Mouse (Mus musculus): ENCODE data around the gene Knop1.

Knop1 gene

DNA sequence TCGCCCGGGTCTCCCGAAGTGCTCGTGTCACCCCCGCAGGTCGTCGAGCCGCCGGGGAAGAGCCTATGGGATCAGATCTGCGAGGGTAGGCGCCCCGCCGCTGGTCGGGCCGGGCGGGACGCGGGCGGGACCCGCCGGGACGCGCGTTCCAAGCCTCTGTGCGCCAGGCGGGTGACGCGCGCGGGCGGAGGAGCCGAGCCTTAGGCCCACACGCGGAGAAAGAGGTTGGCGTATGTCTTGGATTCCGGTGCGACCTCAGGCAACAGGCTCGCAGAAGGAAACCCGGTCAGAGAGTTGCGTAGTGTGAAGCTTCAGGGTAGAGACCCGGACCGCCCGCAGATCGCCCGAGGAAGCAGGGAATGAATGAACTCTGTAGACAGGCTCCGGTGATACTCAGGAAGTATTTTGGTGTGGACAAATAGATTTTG lies at the start of gene Knop1:
Gene Knop1, minus strand, starts transcription at position 378 of the 428 bp plus-strand sequence.
- DNase-seq (ENCODE audit: low read depth in 1 of 2, low spot score in 2 of 2), result no peak

DNA sequence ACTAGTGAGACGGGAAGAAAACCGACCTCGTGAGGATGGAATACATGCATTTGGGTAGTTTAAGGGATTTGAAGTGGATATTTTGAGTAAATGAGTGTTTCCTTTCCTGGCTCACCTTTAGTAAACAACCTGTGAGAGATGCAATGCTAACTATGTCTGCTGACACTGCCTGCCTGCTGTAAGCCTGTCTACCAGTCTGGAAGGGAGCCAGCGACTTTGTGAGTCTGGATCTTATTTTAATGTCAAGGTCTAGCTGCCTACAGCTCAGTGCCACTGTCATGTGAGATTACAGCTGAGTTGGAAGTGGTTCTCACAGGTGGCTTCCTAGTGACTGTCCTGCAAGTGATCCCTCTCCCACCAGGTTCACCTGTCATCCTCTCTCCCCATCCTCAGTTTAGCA lies 48.5 kb upstream of the Knop1 start:
- DNase-seq (ENCODE audit: low read depth in 1 of 2, low spot score in 2 of 2), result no peak

DNA sequence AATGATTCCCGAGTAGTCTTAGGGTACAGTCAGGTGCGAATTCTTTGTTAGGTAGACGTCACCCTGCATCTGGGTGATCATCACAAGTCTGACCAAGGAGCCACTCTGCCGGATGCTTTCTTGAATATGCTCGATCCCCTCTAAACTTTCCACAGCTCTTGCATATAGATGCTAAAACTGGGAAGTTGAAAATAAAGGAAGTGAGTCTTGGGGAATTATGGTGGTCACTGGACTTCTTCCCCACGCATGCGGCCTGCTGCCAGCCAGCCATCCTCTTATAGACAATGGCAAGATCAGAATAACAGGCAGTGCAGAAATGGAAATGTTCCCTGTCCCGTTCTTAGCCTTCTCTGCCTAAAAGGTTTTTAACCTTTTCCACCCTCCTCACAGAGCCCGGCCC lies 47.8 kb upstream of the Knop1 start:
- DNase-seq (ENCODE audit: low read depth in 1 of 2, low spot score in 2 of 2), result no peak

DNA sequence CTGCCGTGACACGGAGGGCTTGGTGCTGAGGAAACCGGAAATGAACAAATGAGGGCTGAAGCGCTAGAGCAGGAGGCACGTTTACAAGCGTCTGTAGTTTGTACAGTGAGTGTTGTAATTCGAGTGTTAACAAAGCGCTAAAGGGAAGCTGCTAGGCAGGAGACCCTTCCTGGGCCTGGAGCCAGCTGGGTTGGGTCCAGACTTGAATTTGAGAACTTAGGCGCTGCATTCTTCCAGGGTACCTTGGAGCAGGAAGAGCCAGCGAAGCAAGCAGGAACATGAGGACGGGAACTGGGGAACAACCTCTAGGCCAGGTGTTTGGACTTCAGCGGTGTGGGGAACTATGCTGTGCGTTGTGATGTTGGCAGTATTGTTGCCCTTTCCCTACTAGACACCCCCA lies 46.9 kb upstream of the Knop1 start:
- DNase-seq (ENCODE audit: low read depth in 1 of 2, low spot score in 2 of 2), result no peak

DNA sequence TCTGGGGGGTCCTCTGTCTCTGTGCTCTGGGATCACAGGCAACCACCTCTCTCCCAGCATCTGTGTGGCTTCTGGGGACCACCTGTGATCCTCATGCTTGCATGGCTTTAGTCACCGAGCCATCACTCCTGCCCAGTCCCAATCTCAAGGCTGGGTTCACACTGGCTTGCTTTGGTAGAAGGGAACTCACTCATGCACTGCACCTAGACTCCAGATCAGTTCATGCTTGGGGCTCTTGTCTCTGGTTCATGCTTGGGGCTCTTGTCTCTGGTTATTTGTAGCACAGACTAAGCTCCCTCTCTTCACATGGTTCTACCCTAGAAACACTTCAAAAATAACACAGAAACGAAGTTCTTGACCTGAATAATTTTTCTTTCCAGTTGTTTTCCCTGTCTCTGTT lies 44.0 kb upstream of the Knop1 start:
- DNase-seq (ENCODE audit: low read depth in 1 of 2, low spot score in 2 of 2), result no peak

DNA sequence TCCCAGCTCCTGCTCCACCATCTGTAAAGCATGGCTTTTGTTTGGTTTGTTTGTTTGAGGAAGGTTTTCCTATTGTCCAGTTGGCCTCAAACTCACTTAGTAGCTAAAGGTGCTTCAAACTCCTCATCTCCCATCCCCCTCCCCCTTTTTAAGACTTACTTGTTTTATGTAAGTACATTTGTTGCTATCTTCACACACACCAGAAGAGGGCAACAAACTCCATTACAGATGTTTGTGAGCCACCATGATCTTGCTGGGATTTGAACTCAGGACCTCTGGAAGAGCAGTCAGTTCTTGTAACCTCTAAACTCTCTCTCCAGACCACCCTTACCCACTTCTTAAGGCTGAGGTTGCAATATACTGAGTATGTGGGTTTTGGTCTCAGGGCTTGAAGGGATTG lies 42.0 kb upstream of the Knop1 start:
- no peak for DNase-seq (ENCODE audit: low read depth in 1 of 2, low spot score in 2 of 2)

DNA sequence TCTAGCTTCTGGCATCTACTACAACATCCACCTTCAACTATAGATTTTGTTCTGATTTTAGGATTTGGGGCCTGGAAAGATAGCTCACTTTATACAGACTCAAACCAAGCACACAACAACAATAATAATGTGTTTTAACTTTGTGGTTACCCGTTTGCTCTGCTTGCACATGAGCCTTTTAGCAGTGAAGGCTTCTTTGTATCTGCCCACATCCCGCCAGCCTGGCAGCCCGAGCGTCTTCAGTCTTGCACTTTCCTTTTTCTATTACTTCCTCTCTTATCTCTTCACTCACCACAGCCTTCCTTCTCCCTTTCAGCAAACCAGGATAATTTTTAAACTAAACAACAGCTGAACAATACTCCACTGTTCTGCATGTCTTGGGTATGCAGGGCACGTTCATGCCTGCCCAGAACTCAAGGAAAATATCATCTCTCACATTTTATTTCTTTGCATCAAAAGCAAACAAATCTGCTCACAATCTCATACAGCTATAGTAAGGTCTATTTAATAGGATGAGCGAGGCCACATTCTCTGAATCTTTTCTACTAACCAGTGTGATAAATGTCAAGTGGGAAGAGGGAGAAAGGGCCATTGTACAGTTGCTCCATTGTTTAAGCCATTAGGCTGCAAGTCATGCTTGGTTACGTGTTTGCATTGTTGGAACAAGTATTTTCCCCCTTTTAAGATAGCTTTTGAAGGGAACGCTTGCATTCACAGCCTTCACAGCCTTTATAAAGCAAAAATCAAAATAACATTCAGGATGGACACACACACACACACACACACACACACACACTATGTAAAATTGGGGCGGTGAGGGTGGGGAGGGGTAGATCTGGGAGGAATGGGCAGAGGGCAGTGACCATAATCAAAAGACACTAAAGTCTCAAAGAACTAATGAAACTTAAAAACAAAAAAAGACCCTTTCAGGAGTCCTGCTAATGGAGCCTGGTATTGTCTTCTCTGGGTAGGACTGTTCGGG lies 39.7 kb upstream of the Knop1 start:
- DNase-seq (ENCODE audit: low read depth in 1 of 2, low spot score in 2 of 2), result no peak

DNA sequence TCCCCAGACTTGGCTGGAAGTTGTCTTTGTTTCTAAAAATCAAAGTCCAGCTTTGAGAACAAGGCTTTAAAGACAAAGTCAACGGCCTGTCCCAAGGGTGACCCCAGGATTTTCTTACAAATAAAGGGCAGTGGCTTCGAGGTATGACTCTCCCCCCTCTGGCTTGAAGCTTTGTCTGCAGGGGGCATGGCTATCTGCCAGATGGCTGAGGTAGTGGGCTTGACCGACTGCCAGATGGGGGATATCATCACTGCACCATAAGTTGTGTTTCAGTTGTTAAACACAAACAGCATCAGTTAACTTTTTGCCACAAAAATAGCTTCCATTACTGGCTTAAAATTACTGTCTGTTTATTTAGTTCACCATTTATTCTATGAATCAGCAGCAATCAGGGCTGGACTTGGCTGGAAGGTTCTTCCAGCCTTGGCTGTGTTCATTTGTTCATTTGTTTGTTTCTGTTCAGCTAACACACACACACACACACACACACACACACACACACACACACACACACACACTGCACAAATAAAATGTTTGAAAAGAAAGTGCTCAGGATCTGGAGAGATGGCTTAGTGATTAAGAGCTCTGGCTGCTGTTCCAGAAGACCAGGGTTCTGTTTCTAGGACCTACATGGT lies 33.1 kb upstream of the Knop1 start:
- DNase-seq (ENCODE audit: low read depth in 1 of 2, low spot score in 2 of 2), result no peak

DNA sequence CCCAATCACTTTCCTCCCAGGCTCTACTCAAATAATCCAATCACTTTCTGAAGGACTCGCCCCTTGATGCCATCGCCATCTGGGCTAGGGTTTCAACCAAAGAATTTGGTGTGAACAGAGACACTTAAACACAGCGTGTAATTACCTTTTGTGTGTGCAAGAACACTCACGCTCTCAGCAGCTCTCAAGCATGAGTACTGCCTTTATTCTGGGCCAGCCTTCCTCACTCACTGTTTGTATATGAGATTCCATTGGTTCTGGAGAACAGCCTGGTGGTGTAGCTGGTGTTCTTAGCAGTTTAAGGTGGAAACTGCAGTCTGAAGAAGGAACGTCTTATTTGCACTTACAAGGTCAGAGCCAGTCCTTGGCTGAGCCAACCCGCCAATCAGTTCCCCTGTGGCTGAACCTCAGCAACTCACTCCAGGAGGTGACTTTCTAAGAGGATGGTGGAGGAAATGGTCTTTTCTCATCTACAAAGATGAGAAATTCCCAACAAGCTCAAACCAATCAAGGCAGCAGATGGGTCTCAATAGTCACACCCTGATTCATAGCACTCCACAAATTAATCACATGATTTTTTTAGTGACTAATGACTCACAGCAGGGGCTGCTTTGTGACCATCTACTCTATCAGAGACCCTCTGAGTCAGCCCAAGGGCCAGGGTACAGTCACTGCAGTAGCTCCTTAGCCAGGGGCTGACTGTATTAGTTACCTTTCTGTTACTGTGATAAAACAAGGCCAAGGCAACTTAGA lies 31.4 kb upstream of the Knop1 start:
- DNase-seq (ENCODE audit: low read depth in 1 of 2, low spot score in 2 of 2), result no peak

DNA sequence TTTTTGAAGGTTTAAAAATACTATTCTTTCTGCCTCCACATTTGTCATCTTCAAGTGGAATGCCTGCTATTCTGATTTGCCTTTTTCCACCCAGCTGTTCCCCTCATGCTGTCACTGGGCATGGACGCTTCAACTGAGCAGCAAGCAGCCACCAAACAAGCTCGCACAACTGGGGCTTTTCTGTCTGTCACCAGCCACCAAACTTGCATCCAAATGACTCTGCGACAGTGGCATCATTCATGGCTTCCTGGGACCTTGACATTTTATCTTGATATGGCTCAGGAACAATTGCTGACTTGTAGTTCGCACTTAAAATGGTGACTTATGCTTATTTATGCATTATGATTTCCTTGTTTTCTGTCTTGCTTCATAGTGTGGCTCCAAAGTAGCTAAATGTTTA lies 28.9 kb upstream of the Knop1 start:
- no peak for DNase-seq (ENCODE audit: low read depth in 1 of 2, low spot score in 2 of 2)

DNA sequence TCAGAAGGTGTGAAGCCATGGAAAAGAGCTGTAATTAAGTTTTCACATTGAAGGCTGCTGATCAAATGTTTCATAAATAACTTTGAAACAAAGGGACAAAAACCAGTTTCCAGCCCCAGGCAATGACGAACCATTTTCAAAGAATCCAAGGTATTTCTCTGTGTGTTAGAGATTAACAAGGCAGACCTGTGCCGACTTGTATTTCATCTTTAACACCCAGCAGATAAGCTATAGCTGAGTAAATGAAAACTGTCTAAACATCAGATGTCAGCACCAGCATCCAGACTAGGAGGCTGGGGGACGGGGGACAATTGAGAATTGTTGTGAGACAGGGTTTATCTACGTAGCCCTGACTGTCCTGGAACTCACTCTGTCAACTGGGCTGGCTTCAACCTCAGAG lies 27.9 kb upstream of the Knop1 start:
- no peak for DNase-seq (ENCODE audit: low read depth in 1 of 2, low spot score in 2 of 2)

DNA sequence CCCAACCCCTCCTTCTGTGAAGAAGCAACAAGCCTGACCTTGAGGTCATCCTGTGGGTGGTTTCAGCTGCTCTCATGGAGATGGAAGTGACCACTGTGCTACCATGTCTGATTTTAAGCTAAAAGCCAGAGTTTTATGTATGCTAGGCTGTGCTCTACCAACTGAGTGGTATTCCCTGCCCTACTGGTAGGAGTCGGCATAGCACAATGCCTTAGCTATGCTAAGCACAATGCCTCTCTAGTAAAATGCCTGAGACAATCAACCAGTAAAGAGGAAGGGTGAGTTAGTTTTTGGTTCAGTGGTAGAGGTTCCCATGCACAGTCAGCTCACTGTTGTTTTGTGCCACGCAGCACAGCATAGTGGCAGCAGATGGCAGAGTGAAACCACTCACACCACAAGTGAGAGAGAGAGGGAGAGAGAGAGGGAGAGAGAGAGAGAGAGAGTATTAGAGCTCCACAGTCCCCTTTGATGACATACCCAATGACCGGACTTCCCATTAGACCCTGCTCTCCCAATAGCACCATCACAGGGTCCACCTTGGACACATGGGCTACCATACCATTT lies 23.5 kb upstream of the Knop1 start:
- no peak for DNase-seq (ENCODE audit: low read depth in 1 of 2, low spot score in 2 of 2)

DNA sequence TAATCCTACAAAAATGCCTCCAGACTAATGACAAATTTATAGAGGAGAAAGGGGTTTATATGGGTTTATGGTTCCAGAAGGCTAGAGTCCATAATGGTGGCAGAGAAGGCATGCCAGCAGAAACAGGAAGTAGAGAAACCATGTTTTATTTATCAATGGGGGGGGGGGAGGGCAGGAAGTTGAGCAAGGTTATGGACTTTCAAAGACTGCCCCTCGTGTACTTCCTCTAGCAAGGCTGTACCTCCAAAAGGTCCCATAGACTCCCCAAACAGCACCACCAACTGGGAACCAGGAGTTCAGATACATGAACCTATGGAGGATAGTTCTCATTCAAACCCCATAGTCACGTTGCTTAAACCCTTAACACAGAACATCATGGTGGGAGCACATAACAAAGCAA lies 9.3 kb upstream of the Knop1 start:
- DNase-seq (ENCODE audit: low read depth in 1 of 2, low spot score in 2 of 2), result no peak

DNA sequence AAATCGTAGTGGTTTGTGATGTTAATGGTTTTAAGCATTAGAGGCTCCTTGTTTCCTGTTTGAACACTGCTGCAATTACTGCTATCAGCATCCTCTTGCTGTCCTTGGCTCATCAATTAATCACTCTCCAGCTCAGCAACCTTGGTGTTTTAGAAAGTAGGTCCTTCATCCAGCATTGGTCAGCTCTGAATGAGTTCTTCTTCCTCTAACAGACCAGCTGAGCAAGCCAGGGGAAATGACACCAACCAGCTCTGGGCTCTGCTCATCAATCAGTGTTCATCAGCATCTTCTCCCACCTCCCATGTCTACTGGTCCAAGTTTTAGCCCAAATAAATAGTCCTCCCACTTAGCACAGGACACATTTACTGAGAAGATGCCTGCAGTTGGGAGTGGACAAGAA lies 2.6 kb upstream of the Knop1 start:
- no peak for DNase-seq (ENCODE audit: low read depth in 1 of 2, low spot score in 2 of 2)

DNA sequence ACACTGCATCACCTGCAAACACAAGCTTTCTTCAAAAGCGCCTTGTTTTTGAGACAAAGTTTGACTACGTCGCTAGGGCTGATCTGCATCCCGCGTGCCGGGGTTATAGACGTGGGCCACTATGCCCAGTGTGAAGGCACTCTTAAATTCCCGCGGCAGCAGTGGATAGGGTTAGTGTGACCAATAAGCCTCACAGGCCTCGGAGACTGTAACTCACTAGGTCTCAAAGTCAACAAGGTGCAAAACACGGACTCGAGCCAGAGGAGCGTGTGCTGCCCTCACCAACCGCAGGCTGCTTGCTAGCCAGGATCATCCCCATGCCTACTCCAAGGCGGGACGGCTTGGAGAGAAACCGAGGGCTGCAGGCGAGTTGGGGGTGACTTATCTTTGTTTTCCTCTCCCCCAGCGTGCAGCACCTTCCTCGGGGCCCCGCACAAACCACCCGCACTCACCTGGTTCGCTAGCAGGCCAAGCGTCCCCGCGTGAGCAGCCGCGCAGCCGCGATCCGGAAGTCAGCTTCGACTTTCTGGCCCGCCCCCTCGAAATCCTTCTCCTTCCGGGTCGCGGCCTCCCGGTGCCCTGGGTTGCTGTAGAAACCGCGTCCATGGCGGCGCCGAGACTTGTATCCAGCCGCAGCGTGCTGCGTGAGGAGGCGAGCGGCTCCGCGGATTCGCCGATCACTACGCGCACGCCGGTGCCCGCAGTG lies 730 bp downstream of the Knop1 start, which contains the start of gene Iqck:
Gene Iqck, plus strand, starts transcription at position 582 of the 706 bp plus-strand sequence.
- DNase-seq (ENCODE audit: low read depth in 1 of 2, low spot score in 2 of 2), result peak; percentile 58 to 78

DNA sequence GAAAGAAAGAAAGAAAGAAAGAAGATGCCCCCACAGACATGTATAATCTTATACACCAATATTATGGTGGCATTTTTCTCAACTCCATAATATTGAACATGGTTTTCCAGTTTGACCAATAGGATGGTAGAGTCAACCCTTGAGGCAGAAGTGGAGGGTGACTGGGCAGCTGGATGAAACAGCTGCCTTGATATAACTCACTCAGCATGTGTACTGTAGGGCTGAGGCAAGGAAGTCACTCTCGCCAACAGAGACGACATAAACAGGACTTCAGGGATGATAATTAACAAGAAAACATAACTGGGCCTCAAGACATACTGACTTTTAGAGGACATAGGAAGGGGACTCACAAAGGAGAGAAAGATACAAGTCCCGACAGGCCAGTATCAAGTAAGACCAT lies 1.4 kb downstream of the Knop1 start:
- DNase-seq (ENCODE audit: low read depth in 1 of 2, low spot score in 2 of 2), result no peak

DNA sequence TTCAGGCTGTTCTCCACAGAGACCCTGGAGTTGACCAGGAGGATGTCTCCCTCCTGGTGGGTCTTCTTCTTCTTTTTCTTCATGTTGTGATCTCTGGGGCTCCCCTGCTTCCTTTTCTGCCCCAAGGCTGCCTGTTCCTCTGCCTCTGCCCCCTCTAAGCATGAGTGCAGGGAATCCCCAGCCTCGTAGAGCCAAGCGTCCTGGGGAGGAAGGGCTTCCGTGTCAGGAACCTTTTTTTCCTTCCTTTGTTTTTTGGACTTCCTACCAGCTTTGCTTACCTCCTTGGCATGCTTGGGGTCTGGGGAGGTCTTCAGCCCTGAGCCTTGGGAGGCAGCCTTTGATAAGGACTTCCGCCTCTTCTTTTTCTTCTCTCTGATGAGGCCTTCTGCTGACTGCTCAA lies 3.4 kb downstream of the Knop1 start:
- no peak for DNase-seq (ENCODE audit: low read depth in 1 of 2, low spot score in 2 of 2)

DNA sequence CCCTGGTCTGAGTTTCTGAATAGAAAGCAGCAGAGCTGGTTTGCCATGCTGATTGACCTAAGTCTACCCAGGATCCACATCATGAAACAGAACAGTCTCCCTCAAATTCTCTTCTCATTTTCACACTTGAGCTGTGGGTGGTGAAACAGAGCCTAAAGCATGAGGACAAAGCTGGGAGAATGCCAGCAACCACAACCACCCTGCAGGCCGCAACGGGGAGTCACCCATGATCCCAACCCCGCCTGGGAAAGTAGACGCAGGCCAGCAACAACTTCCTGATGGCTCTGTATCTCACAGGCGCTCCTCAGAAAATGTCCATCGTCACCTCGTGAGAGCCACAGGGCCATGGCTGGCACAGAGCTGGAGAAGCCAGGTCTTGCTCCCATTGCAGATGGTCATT lies 4.5 kb downstream of the Knop1 start:
- DNase-seq (ENCODE audit: low read depth in 1 of 2, low spot score in 2 of 2), result peak; percentile 12 to 40

DNA sequence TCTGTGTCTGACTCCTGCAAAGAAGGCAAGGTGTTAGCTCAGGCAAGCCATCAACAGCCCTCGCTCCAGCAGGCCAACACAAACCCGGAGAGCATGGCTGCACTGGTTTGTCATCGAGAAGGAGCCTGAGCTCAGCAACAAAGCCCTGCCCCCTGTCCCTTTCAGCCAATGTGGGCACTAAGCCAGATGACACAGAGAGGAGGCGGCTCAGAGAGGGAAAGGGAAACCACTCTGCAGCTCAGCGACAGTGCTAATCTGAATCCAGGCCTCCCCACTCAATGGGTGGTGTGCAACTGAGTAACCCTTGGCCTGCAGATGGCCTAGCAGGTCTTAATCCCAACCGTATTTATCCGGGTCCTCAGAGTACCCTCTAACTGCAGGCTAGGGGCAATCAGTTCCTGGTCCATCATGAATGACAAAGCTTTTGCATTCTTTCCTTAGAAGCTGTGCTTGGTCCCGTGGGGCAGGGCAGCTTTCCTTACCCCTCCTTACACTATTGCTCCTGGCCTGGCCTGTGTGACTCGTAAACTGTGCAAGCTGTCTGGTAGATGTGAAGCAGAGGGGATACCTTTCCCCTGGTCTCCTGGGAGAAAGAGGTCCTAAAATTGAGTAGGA lies 5.3 kb downstream of the Knop1 start:
- DNase-seq (ENCODE audit: low read depth in 1 of 2, low spot score in 2 of 2), result no peak

DNA sequence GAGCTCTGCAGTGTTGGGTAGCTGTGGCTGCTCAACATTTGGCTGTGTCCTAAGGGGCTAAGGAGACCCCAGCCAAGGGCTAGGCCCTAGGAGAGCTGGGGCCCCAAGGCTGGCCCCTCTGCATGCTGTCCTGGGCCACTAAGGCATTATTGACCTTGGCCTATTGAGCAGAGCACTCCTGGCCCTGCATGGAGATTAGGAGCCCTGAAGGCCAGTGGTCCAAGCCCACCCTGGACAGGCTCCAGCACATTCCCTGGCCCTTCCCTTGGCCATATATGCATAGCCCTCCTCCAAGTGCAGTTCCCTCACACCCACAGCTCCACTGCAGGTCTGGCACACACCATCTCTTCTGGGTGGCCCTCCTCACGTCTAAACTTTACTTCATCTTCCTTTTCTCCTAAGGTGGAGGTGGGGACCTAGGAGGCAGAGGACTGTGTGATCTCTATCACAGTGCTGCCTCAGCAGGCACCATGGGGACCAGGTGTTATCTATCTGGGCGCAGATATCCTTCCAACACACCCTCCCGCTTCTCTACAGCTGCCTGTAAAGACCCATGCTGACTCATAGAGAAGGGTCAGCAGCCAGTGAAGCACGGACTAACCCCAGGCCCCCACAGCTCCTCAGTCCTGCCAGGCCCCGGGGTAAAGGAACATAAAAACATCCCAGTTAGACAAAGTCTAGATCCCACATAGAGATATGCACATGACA lies 6.4 kb downstream of the Knop1 start:
- no peak for DNase-seq (ENCODE audit: low read depth in 1 of 2, low spot score in 2 of 2)
